In the genomic region with DNA sequence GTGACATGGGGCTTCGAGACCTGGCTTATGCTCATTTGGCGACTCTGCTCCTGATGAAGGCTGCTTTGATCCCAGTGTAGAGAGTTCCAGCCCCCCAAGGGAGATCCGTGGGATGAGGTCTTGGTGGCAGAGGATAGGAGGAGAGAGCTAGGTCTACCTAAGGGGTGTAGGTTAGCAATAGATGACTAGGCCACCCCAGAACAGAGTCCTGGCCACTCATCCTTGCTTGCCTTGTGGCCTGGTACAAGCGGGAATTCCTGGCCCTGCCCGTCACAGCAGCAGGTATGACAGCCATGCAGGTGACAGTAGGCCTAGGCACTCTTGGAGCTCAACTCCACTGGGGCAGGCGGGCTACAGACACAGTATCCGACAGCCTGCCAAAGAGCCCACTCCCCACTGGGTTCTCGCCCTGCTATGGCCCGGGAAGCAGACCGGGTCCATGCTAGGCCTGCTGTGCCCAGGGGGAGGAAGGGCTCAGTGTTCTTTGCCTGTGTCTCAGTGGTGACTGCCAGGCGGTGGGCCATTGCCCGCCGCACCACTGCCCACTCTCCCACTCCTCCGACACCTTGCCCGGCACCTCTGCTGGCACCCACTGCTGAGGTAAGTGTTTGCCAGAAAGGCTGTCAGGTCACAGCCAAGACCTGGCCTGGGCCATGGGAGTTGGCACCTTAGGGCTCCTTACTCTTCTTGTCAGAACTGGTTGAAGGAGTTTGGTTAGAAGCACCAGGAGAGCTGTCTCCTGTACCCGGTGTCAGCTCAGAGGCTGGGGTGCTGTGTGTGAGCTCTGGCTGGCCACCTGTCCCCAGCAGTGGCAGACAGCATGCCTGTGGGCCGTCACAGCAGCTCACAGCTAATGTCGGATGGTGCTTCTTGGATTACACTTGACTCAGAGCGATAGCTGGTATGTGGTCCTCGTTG, we compare ENCODE assay signal across 15 mouse cellular contexts. TPM values are rescaled to one million over a fixed set of nuclear protein-coding genes. Genes with fewer than 3 reads are reported as not detected.
A peak's percentile ranks its signal among the peaks of the same experiment; 100 is the strongest.
DNase-seq lines count a peak whose midpoint lies in the region; ATAC-seq and TF ChIP-seq lines count a peak whose summit lies in the region.
"Had no signal": no experiment of that assay in that cellular context is flagged by ENCODE, and none has a peak within 500 bp of the region (broad histone marks: within the 10 kb centered on the region; RNA-seq: fewer than 3 reads in every experiment).

No protein-coding gene starts in this region.

- no peak for ATAC-seq in hindbrain, embryonic 14.5 days (ENCODE audit: low FRiP score)
- ATAC-seq in midbrain, postnatal 0 days (ENCODE audit: low FRiP score): no peak
- ATAC-seq in forebrain, postnatal 0 days: no peak
- ATAC-seq: activated CD4-positive, CD25-positive, alpha-beta regulatory T cell, adult 4 months had no signal

- H3K4me1 ChIP-seq in hindbrain, embryonic 10.5 days (replicated peaks): peaks cover 93% of the 10 kb centered on the region
- H3K4me1 ChIP-seq in hindbrain, embryonic 14.5 days (replicated peaks; ENCODE audit: control insufficient read depth, insufficient read depth, low read length): peaks cover 57% of the 10 kb centered on the region
- peaks cover 85% of the 10 kb centered on the region for H3K4me1 ChIP-seq in embryonic facial prominence, embryonic 10.5 days
- H3K4me1 ChIP-seq in midbrain, postnatal 0 days (ENCODE audit: insufficient read depth, low read length): peaks cover 29% of the 10 kb centered on the region
- H3K4me1 ChIP-seq in forebrain, postnatal 0 days (ENCODE audit: insufficient read depth): peaks cover 10% of the 10 kb centered on the region; the same call in 1 of the 2 replicates

- H3K4me3 ChIP-seq in hindbrain, embryonic 10.5 days: no peak overlapping the region
- H3K4me3 ChIP-seq in hindbrain, embryonic 14.5 days (replicated peaks; ENCODE audit: low read length): no peak overlapping the region
- no peak overlapping the region for H3K4me3 ChIP-seq in embryonic facial prominence, embryonic 10.5 days
- H3K4me3 ChIP-seq in midbrain, postnatal 0 days (ENCODE audit: low read depth, low read length): no peak overlapping the region
- no peak overlapping the region for H3K4me3 ChIP-seq in forebrain, postnatal 0 days (ENCODE audit: low read depth, low read length)
- H3K4me3 ChIP-seq: erythroblast, embryonic 14.5 days; heart, embryonic 13.5 days; kidney, embryonic 15.5 days had no signal

- no peak overlapping the region for H3K9ac ChIP-seq in hindbrain, embryonic 14.5 days
- no peak overlapping the region for H3K9ac ChIP-seq in midbrain, postnatal 0 days (replicated peaks; ENCODE audit: low read length, poor library complexity, severe bottlenecking)
- no peak overlapping the region for H3K9ac ChIP-seq in forebrain, postnatal 0 days
- H3K9ac ChIP-seq: heart, embryonic 13.5 days; kidney, embryonic 15.5 days had no signal

- TF ChIP-seq CTCF in midbrain, postnatal 0 days (IDR thresholded peaks at IDR 0.05): no peak
- TF ChIP-seq CTCF in forebrain, postnatal 0 days (IDR thresholded peaks at IDR 0.05; ENCODE audit: low read depth): no peak

- 89% methylated on average over 20 of the region's 20 CpGs for WGBS in hindbrain, embryonic 10.5 days
- 82% methylated on average over 20 of the region's 20 CpGs for WGBS in hindbrain, embryonic 14.5 days
- 85% methylated on average over 20 of the region's 20 CpGs for WGBS in embryonic facial prominence, embryonic 10.5 days
- whole genome bisulfite sequencing in midbrain, postnatal 0 days: 82% methylated on average over 19 of the region's 20 CpGs
- WGBS in forebrain, postnatal 0 days: 86% methylated on average over 20 of the region's 20 CpGs

- no peaks in the 10 kb centered on the region for H3K36me3 ChIP-seq in hindbrain, embryonic 10.5 days
- H3K36me3 ChIP-seq in hindbrain, embryonic 14.5 days (replicated peaks; ENCODE audit: control insufficient read depth, insufficient read depth): 0 out of 2 replicates have a peak, but pooled peaks cover under 1% of the 10 kb centered on the region
- H3K36me3 ChIP-seq in embryonic facial prominence, embryonic 10.5 days (replicated peaks): 0 out of 2 replicates have a peak, but pooled peaks cover 2% of the 10 kb centered on the region
- peaks cover 8% of the 10 kb centered on the region; the same call in 1 of the 2 replicates for H3K36me3 ChIP-seq in midbrain, postnatal 0 days (ENCODE audit: insufficient read depth, low read length)
- 0 out of 2 replicates have a peak, but pooled peaks cover under 1% of the 10 kb centered on the region for H3K36me3 ChIP-seq in forebrain, postnatal 0 days (ENCODE audit: insufficient read depth)
- H3K36me3 ChIP-seq: heart, embryonic 13.5 days; kidney, embryonic 15.5 days had no signal

- no peak overlapping the region for H3K4me2 ChIP-seq in hindbrain, embryonic 14.5 days (replicated peaks)
- H3K4me2 ChIP-seq in midbrain, postnatal 0 days (ENCODE audit: low read depth, low read length, poor library complexity, severe bottlenecking): no peak overlapping the region
- no peak overlapping the region for H3K4me2 ChIP-seq in forebrain, postnatal 0 days (ENCODE audit: low read depth)
- H3K4me2 ChIP-seq: heart, embryonic 13.5 days; kidney, embryonic 15.5 days had no signal

- no peak for DNase-seq in hindbrain, embryonic 10.5 days (ENCODE audit: low spot score)
- DNase-seq in hindbrain, embryonic 14.5 days (ENCODE audit: low spot score): no peak
- peak; percentile 65 for DNase-seq in cerebellum, adult 11-12 months
- DNase-seq in embryonic facial prominence, embryonic 10.5 days (ENCODE audit: low spot score): no peak
- DNase-seq in midbrain, postnatal 0 days (ENCODE audit: low spot score): no peak
- DNase-seq in forebrain, postnatal 0 days: no peak
- DNase-seq in urinary bladder, adult 2 months (ENCODE audit: low spot score): no peak
- DNase-seq: left cerebral cortex, postnatal 4 days; right cerebral cortex, adult 18-20 months had no signal

- H3K27ac ChIP-seq in hindbrain, embryonic 10.5 days: peak overlapping the region; percentile 62
- H3K27ac ChIP-seq in hindbrain, embryonic 14.5 days: no peak overlapping the region
- H3K27ac ChIP-seq in embryonic facial prominence, embryonic 10.5 days (replicated peaks): peak overlapping the region; percentile 35; the same call in 1 of the 2 replicates
- peak overlapping the region; percentile 26; the same call in 1 of the 2 replicates for H3K27ac ChIP-seq in midbrain, postnatal 0 days (ENCODE audit: low read depth, low read length)
- H3K27ac ChIP-seq in forebrain, postnatal 0 days (ENCODE audit: low read depth, low read length): no peak overlapping the region

- no peaks in the 10 kb centered on the region for H3K9me3 ChIP-seq in hindbrain, embryonic 10.5 days
- H3K9me3 ChIP-seq in hindbrain, embryonic 14.5 days (ENCODE audit: control insufficient read depth, low read length): no peaks in the 10 kb centered on the region
- no peaks in the 10 kb centered on the region for H3K9me3 ChIP-seq in embryonic facial prominence, embryonic 10.5 days
- no peaks in the 10 kb centered on the region for H3K9me3 ChIP-seq in midbrain, postnatal 0 days (ENCODE audit: low read length)
- H3K9me3 ChIP-seq in forebrain, postnatal 0 days (ENCODE audit: low read length): no peaks in the 10 kb centered on the region
- H3K9me3 ChIP-seq: heart, embryonic 13.5 days; kidney, embryonic 15.5 days had no signal

- no peaks in the 10 kb centered on the region for H3K27me3 ChIP-seq in hindbrain, embryonic 10.5 days (ENCODE audit: insufficient read depth, poor library complexity, severe bottlenecking)
- H3K27me3 ChIP-seq in hindbrain, embryonic 14.5 days (ENCODE audit: control insufficient read depth, insufficient read depth, low read length): no peaks in the 10 kb centered on the region
- no peaks in the 10 kb centered on the region for H3K27me3 ChIP-seq in embryonic facial prominence, embryonic 10.5 days (replicated peaks; ENCODE audit: low read depth, poor library complexity, severe bottlenecking)
- no peaks in the 10 kb centered on the region for H3K27me3 ChIP-seq in midbrain, postnatal 0 days (ENCODE audit: insufficient read depth, low read length)
- no peaks in the 10 kb centered on the region for H3K27me3 ChIP-seq in forebrain, postnatal 0 days (ENCODE audit: insufficient read depth, low read length)
- H3K27me3 ChIP-seq: heart, embryonic 13.5 days; kidney, embryonic 15.5 days had no signal

RNA-seq across cellular contexts. Expression of gene Ralgds, which starts 14.8 kb away (rescaled TPM):
- 48.5 and 67.5 TPM in 2 replicates for polyA plus RNA-seq in hindbrain, embryonic 10.5 days (2016; fragmentation: Nextera tagmentation; extraction: Ambion mirVana)
- polyA plus RNA-seq in hindbrain, embryonic 14.5 days (2014; fragmentation: Nextera tagmentation; extraction: Ambion mirVana): 92.9 and 95.5 TPM in 2 replicates
- polyA plus RNA-seq in embryonic facial prominence, embryonic 10.5 days (2016; fragmentation: Nextera tagmentation; extraction: Ambion mirVana): 36.7 and 44.2 TPM in 2 replicates
- total RNA-seq in midbrain, postnatal 0 days (2014; rRNA removed): 212 and 292 TPM in 2 replicates
- polyA plus RNA-seq in midbrain, postnatal 0 days (2015; fragmentation: Nextera tagmentation; extraction: Ambion mirVana): 82.1 and 84.6 TPM in 2 replicates
- 176 and 197 TPM in 2 replicates for total RNA-seq in forebrain, postnatal 0 days (2014; rRNA removed)
- 65.3 and 76.8 TPM in 2 replicates for polyA plus RNA-seq in forebrain, postnatal 0 days (2015; fragmentation: Nextera tagmentation; extraction: Ambion mirVana)
- 50.7 and 65.6 TPM in 2 replicates for polyA plus RNA-seq in urinary bladder, adult 2 months (2012; rRNA removed)

RNA-seq across cellular contexts. Expression of gene Gm10134, which starts 21.8 kb away (rescaled TPM):
- 0.70 TPM in 1 of 2 replicates, not detected in the other for polyA plus RNA-seq in hindbrain, embryonic 10.5 days (2016; fragmentation: Nextera tagmentation; extraction: Ambion mirVana)
- polyA plus RNA-seq in hindbrain, embryonic 14.5 days (2014; fragmentation: Nextera tagmentation; extraction: Ambion mirVana): 0.90 and 2.9 TPM in 2 replicates
- polyA plus RNA-seq in embryonic facial prominence, embryonic 10.5 days (2016; fragmentation: Nextera tagmentation; extraction: Ambion mirVana): not detected in 2 replicates
- not detected in 2 replicates for total RNA-seq in midbrain, postnatal 0 days (2014; rRNA removed)
- 3.6 and 4.0 TPM in 2 replicates for polyA plus RNA-seq in midbrain, postnatal 0 days (2015; fragmentation: Nextera tagmentation; extraction: Ambion mirVana)
- total RNA-seq in forebrain, postnatal 0 days (2014; rRNA removed): not detected in 2 replicates
- polyA plus RNA-seq in forebrain, postnatal 0 days (2015; fragmentation: Nextera tagmentation; extraction: Ambion mirVana): 1.8 and 2.3 TPM in 2 replicates
- polyA plus RNA-seq in urinary bladder, adult 2 months (2012; rRNA removed): 0.55 and 1.6 TPM in 2 replicates
- total RNA-seq: left cerebral cortex, postnatal 4 days had no signal
- polyA plus RNA-seq: activated CD4-positive, CD25-positive, alpha-beta regulatory T cell, adult 4 months; erythroblast, embryonic 14.5 days; neural tube, embryonic 11.5 days had no signal

RNA-seq across cellular contexts. Expression of gene Gbgt1, which starts 31.0 kb away (rescaled TPM):
- 0.14 TPM in 1 of 2 replicates, not detected in the other for polyA plus RNA-seq in hindbrain, embryonic 10.5 days (2016; fragmentation: Nextera tagmentation; extraction: Ambion mirVana)
- polyA plus RNA-seq in hindbrain, embryonic 14.5 days (2014; fragmentation: Nextera tagmentation; extraction: Ambion mirVana): 1.3 and 1.7 TPM in 2 replicates
- 0.22 TPM in 1 of 2 replicates, not detected in the other for polyA plus RNA-seq in embryonic facial prominence, embryonic 10.5 days (2016; fragmentation: Nextera tagmentation; extraction: Ambion mirVana)
- 3.3 and 5.4 TPM in 2 replicates for total RNA-seq in midbrain, postnatal 0 days (2014; rRNA removed)
- 0.75 and 0.81 TPM in 2 replicates for polyA plus RNA-seq in midbrain, postnatal 0 days (2015; fragmentation: Nextera tagmentation; extraction: Ambion mirVana)
- 1.5 and 4.9 TPM in 2 replicates for total RNA-seq in forebrain, postnatal 0 days (2014; rRNA removed)
- polyA plus RNA-seq in forebrain, postnatal 0 days (2015; fragmentation: Nextera tagmentation; extraction: Ambion mirVana): 0.47 and 0.54 TPM in 2 replicates
- 3.2 and 4.0 TPM in 2 replicates for polyA plus RNA-seq in urinary bladder, adult 2 months (2012; rRNA removed)
- polyA plus RNA-seq: activated CD4-positive, CD25-positive, alpha-beta regulatory T cell, adult 4 months; erythroblast, embryonic 14.5 days; neural tube, embryonic 11.5 days had no signal

RNA-seq across cellular contexts. Expression of gene Cel, which starts 35.5 kb away (rescaled TPM):
- polyA plus RNA-seq in hindbrain, embryonic 10.5 days (2016; fragmentation: Nextera tagmentation; extraction: Ambion mirVana): not detected in 2 replicates
- polyA plus RNA-seq in hindbrain, embryonic 14.5 days (2014; fragmentation: Nextera tagmentation; extraction: Ambion mirVana): not detected in 2 replicates
- not detected in 2 replicates for polyA plus RNA-seq in embryonic facial prominence, embryonic 10.5 days (2016; fragmentation: Nextera tagmentation; extraction: Ambion mirVana)
- total RNA-seq in midbrain, postnatal 0 days (2014; rRNA removed): not detected in 2 replicates
- not detected in 2 replicates for polyA plus RNA-seq in midbrain, postnatal 0 days (2015; fragmentation: Nextera tagmentation; extraction: Ambion mirVana)
- total RNA-seq in forebrain, postnatal 0 days (2014; rRNA removed): not detected in 2 replicates
- polyA plus RNA-seq in forebrain, postnatal 0 days (2015; fragmentation: Nextera tagmentation; extraction: Ambion mirVana): not detected in 2 replicates
- 0.07 and 0.44 TPM in 2 replicates for polyA plus RNA-seq in urinary bladder, adult 2 months (2012; rRNA removed)
- total RNA-seq: left cerebral cortex, postnatal 4 days had no signal
- polyA plus RNA-seq: activated CD4-positive, CD25-positive, alpha-beta regulatory T cell, adult 4 months; erythroblast, embryonic 14.5 days; heart, embryonic 13.5 days; macrophage; neural tube, embryonic 11.5 days had no signal

RNA-seq across cellular contexts. Expression of gene Gtf3c5, which starts 55.9 kb away (rescaled TPM):
- 59.8 and 61.0 TPM in 2 replicates for polyA plus RNA-seq in hindbrain, embryonic 10.5 days (2016; fragmentation: Nextera tagmentation; extraction: Ambion mirVana)
- polyA plus RNA-seq in hindbrain, embryonic 14.5 days (2014; fragmentation: Nextera tagmentation; extraction: Ambion mirVana): 28.6 and 29.3 TPM in 2 replicates
- polyA plus RNA-seq in embryonic facial prominence, embryonic 10.5 days (2016; fragmentation: Nextera tagmentation; extraction: Ambion mirVana): 57.9 and 61.4 TPM in 2 replicates
- total RNA-seq in midbrain, postnatal 0 days (2014; rRNA removed): 23.3 and 26.7 TPM in 2 replicates
- 29.3 and 33.5 TPM in 2 replicates for polyA plus RNA-seq in midbrain, postnatal 0 days (2015; fragmentation: Nextera tagmentation; extraction: Ambion mirVana)
- total RNA-seq in forebrain, postnatal 0 days (2014; rRNA removed): 26.9 and 33.3 TPM in 2 replicates
- polyA plus RNA-seq in forebrain, postnatal 0 days (2015; fragmentation: Nextera tagmentation; extraction: Ambion mirVana): 20.0 and 32.7 TPM in 2 replicates
- polyA plus RNA-seq in urinary bladder, adult 2 months (2012; rRNA removed): 21.3 and 21.7 TPM in 2 replicates

Comparison
In these comparisons a context has a peak if more than half of its experiments do, and no peak if none do; other contexts are left out.
1. H3K27ac ChIP-seq: peak in hindbrain, embryonic 10.5 days (single experiment), embryonic facial prominence, embryonic 10.5 days (single experiment) and midbrain, postnatal 0 days (single experiment); none in hindbrain, embryonic 14.5 days (single experiment) and forebrain, postnatal 0 days (single experiment).